Mouse (Mus musculus) intestine, postnatal 0 days (tissue): ENCODE results near the gene Wwtr1. TPM values are rescaled to one million over a fixed set of nuclear protein-coding genes. Genes with fewer than 3 reads are reported as not detected.

ENCODE experiments used
- ATAC-seq: fragments of 200-750 bp; cut with Nextera tagmentation; 2 replicates; pipeline ENCODE4 v1.8.0; 2017; ENCODE audit warnings: mild to moderate bottlenecking, moderate TSS enrichment, moderate library complexity
- H3K27ac ChIP-seq: fragments of 300-500 bp; sonication (generic); 2 replicates; pipeline ENCODE4 v1.5.1; 2014; ENCODE audit warnings: mild to moderate bottlenecking, low read depth, low read length, moderate library complexity
- H3K27me3 ChIP-seq: fragments of 300-500 bp; sonication (generic); replicated peaks from 2 replicates; pipeline ENCODE4 v1.6.1; 2014; ENCODE audit warnings: low read length, mixed read lengths; ENCODE audit not compliant: control insufficient read depth, insufficient read depth
- H3K36me3 ChIP-seq: fragments of 300-500 bp; sonication (generic); 2 replicates; pipeline ENCODE4 v1.6.1; 2014; ENCODE audit warnings: mild to moderate bottlenecking, moderate library complexity; ENCODE audit not compliant: control insufficient read depth, insufficient read depth
- H3K4me1 ChIP-seq: fragments of 300-500 bp; sonication (generic); replicated peaks from 2 replicates; pipeline ENCODE4 v1.6.1; 2014; ENCODE audit warnings: antibody characterized with exemption, low read length, mixed read lengths; ENCODE audit not compliant: control insufficient read depth, insufficient read depth
- H3K4me2 ChIP-seq: fragments of 300-500 bp; sonication (generic); replicated peaks from 2 replicates; pipeline ENCODE4 v1.6.1; 2014; ENCODE audit warnings: low read depth, mild to moderate bottlenecking, moderate library complexity
- H3K4me3 ChIP-seq: fragments of 300-500 bp; sonication (generic); 2 replicates; pipeline ENCODE4 v1.5.1; 2014; ENCODE audit warnings: low read depth, low read length
- H3K9ac ChIP-seq: fragments of 300-500 bp; sonication (generic); 2 replicates; pipeline ENCODE4 v1.6.1; 2014; ENCODE audit warnings: mild to moderate bottlenecking, low read depth, low read length
- H3K9me3 ChIP-seq: fragments of 300-500 bp; sonication (generic); 2 replicates; pipeline ENCODE4 v1.6.1; 2016; ENCODE audit warnings: mixed run types; ENCODE audit not compliant: control insufficient read depth
- CTCF ChIP-seq: sonication (generic); IDR thresholded peaks from 2 replicates; pipeline ENCODE4 v1.5.1; 2016; ENCODE audit warnings: low read depth, mild to moderate bottlenecking, control low read depth, antibody characterized with exemption, moderate library complexity
- WGBS: fragments of 180-500 bp; shearing (Covaris S2); extraction: QIAGEN DNeasy Blood & Tissue Kit; methylation state at CpG from one replicate; pipeline ENCODE4 v1.1.7; 2014; 5-methylcytosine and 5-hydroxymethylcytosine counted together
- polyA plus RNA-seq: library from polyadenylated mRNA; unstranded; fragments of >200 nt; fragmentation: Nextera tagmentation; extraction: Ambion mirVana; gene quantifications from 2 replicates; pipeline ENCODE4 v1.2.1, GENCODE M21; 2015

Gene Wwtr1
- polyA plus RNA-seq, 1 experiment from 2014 or later: 13.6 TPM

GRCm38 (mm10) chr3:57500846-57501245 lies 74.9 kb downstream of the Wwtr1 start:
- Histone ChIP-seq H3K4me2 (no peak overlapping the region), H3K4me3 (no peak overlapping the region), H3K9ac (no peak overlapping the region), H3K27me3 (no peaks in the 10 kb centered on the region), H3K36me3 (no peaks in the 10 kb centered on the region; the same call in 1 of the 2 replicates), H3K4me1 (no peaks in the 10 kb centered on the region), H3K27ac (no peak overlapping the region), H3K9me3 (no peaks in the 10 kb centered on the region)
- 92% methylated on average over 9 of the region's 9 CpGs for WGBS
- no peak for TF ChIP-seq CTCF
- ATAC-seq: no peak

DNA sequence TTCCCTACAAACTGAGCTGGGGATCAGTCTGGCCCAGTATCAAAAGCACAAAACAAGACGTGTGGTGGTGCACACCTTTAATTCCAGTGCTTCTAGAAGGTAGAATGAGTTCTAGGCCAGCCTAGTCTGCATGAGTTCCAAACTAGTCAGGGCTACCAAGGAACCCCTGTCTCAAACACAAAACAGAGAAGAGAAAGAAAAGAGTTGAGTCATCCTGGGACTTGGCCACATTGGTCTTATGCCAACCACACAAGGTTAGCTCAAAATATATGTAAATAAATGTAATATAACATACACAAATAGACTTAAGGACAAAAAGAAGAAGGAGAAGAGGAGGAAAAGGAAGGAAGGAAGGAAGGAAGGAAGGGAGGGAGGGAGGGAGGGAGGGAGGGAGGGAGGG lies 77.9 kb downstream of the Wwtr1 start:
- 78% methylated on average over 1 of the region's 1 CpGs for WGBS
- no peak for ATAC-seq

GRCm38 (mm10) chr3:57496428-57496827 lies 79.3 kb downstream of the Wwtr1 start:
- H3K4me3 ChIP-seq: no peak overlapping the region
- WGBS: 54% methylated on average over 2 of the region's 2 CpGs
- ATAC-seq: no peak
- no peaks in the 10 kb centered on the region; the same call in 1 of the 2 replicates for H3K36me3 ChIP-seq
- H3K4me2 ChIP-seq: no peak overlapping the region
- no peak overlapping the region for H3K27ac ChIP-seq
- H3K27me3 ChIP-seq: no peaks in the 10 kb centered on the region
- H3K4me1 ChIP-seq: no peaks in the 10 kb centered on the region
- TF ChIP-seq CTCF: no peak
- no peak overlapping the region for H3K9ac ChIP-seq
- H3K9me3 ChIP-seq: no peaks in the 10 kb centered on the region

More for the DNA sequence above, 77.9 kb downstream of the Wwtr1 start:
- Histone ChIP-seq H3K9ac (no peak overlapping the region), H3K4me3 (no peak overlapping the region), H3K4me2 (no peak overlapping the region), H3K27ac (no peak overlapping the region), H3K36me3 (no peaks in the 10 kb centered on the region; the same call in 1 of the 2 replicates), H3K9me3 (no peaks in the 10 kb centered on the region), H3K4me1 (no peaks in the 10 kb centered on the region), H3K27me3 (no peaks in the 10 kb centered on the region)
- no peak for TF ChIP-seq CTCF

- Histone ChIP-seq H3K4me3 (no peak overlapping the region), H3K4me1 (no peaks in the 10 kb centered on the region), H3K9me3 (no peaks in the 10 kb centered on the region), H3K9ac (no peak overlapping the region), H3K27ac (0 out of 2 replicates have a peak overlapping the region, but pooled peaks have one; percentile 21), H3K36me3 (no peaks in the 10 kb centered on the region), H3K27me3 (no peaks in the 10 kb centered on the region), H3K4me2 (no peak overlapping the region)
- ATAC-seq: no peak
- TF ChIP-seq CTCF: no peak
- 39% methylated on average over 8 of the region's 8 CpGs for WGBS
Measured at GRCm38 (mm10) chr3:57487455-57488153, 88.1 kb downstream of the Wwtr1 start.

DNA sequence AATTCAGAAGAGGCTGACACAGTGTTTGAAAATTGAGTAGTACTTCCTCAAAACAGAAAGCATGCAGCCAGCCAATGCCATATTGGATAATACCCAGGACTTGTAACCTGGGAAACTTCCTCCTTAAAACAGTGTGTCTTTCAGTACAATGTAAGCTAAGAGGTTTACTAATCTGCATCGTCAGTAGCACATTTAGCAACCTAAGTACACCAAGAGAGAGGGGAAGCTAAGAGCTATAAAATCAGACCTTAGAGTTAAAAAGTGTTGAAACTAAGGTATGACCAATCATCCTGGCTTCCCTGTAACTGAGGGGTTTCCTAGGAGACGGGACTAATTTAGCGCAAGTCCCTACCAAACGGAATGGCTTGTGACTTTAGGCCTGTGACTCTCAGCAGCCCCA lies 89.6 kb downstream of the Wwtr1 start:
- no peak for ATAC-seq
- H3K4me2 ChIP-seq: no peak overlapping the region
- WGBS: 88% methylated on average over 4 of the region's 4 CpGs

GRCm38 (mm10) chr3:57481981-57482380 lies 93.7 kb downstream of the Wwtr1 start:
- WGBS: 62% methylated on average over 5 of the region's 5 CpGs
- Histone ChIP-seq H3K27me3 (no peaks in the 10 kb centered on the region), H3K9ac (no peak overlapping the region), H3K9me3 (no peaks in the 10 kb centered on the region), H3K4me2 (no peak overlapping the region), H3K27ac (no peak overlapping the region), H3K36me3 (no peaks in the 10 kb centered on the region), H3K4me1 (no peaks in the 10 kb centered on the region; the same call in 1 of the 2 replicates), H3K4me3 (no peak overlapping the region)
- no peak for ATAC-seq
- TF ChIP-seq CTCF: no peak

More for the DNA sequence above, 89.6 kb downstream of the Wwtr1 start:
- H3K27me3 ChIP-seq: no peaks in the 10 kb centered on the region
- H3K27ac ChIP-seq: no peak overlapping the region
- no peak overlapping the region for H3K4me3 ChIP-seq
- H3K4me1 ChIP-seq: no peaks in the 10 kb centered on the region; the same call in 1 of the 2 replicates
- no peaks in the 10 kb centered on the region for H3K36me3 ChIP-seq
- no peak for TF ChIP-seq CTCF
- no peak overlapping the region for H3K9ac ChIP-seq
- no peaks in the 10 kb centered on the region for H3K9me3 ChIP-seq
